Mouse (Mus musculus): ENCODE measurements around the gene Fbxw4.

GRCm38 (mm10) chr19:45533617-45534016 lies 126.5 kb downstream of the Fbxw4 start:
- TF ChIP-seq POLR2A (IDR thresholded peaks at IDR 0.05; ENCODE audit: extremely low read depth, insufficient read depth, low read length) (no peak), CTCF (IDR thresholded peaks at IDR 0.05; ENCODE audit: low read depth, low read length) (no peak)

All from liver, adult 2 months (tissue).